Mouse (Mus musculus): ENCODE measurements around the gene Ece1. TPM values are rescaled to one million over a fixed set of nuclear protein-coding genes. Genes with fewer than 3 reads are reported as not detected.

Gene Ece1
- polyA plus RNA-seq, 1 experiment from 2014 or later = 11.2 TPM

GRCm38 (mm10) chr4:137926161-137926560 lies 64.1 kb downstream of the Ece1 start:
- no peaks in the 10 kb centered on the region for H3K9me3 ChIP-seq
- peaks cover 18% of the 10 kb centered on the region for H3K4me1 ChIP-seq
- H3K4me3 ChIP-seq = no peak overlapping the region
- no peak overlapping the region for H3K9ac ChIP-seq (replicated peaks)
- ATAC-seq (replicated peaks) = no peak
- no peaks in the 10 kb centered on the region for H3K36me3 ChIP-seq
- H3K4me2 ChIP-seq (replicated peaks) = no peak overlapping the region
- H3K27me3 ChIP-seq = no peaks in the 10 kb centered on the region
- no peak overlapping the region for H3K27ac ChIP-seq (replicated peaks)
- 65% methylated on average over 14 of the region's 14 CpGs for WGBS

- ATAC-seq (replicated peaks) = no peak
- Histone ChIP-seq H3K9ac (replicated peaks) (no peak overlapping the region), H3K4me2 (replicated peaks) (no peak overlapping the region), H3K27me3 (no peaks in the 10 kb centered on the region), H3K4me3 (no peak overlapping the region), H3K4me1 (peaks cover 26% of the 10 kb centered on the region), H3K9me3 (no peaks in the 10 kb centered on the region), H3K27ac (replicated peaks) (no peak overlapping the region), H3K36me3 (no peaks in the 10 kb centered on the region)
- 78% methylated on average over 7 of the region's 7 CpGs for WGBS
Observed at GRCm38 (mm10) chr4:137927136-137927535, 65.1 kb downstream of the Ece1 start.

- no peak overlapping the region for H3K4me2 ChIP-seq (replicated peaks)
- peaks cover 29% of the 10 kb centered on the region for H3K4me1 ChIP-seq
- H3K27ac ChIP-seq (replicated peaks) = no peak overlapping the region
- ATAC-seq (replicated peaks) = no peak
- WGBS = 91% methylated on average over 12 of the region's 12 CpGs
- H3K27me3 ChIP-seq = no peaks in the 10 kb centered on the region
- no peak overlapping the region for H3K9ac ChIP-seq (replicated peaks)
- no peak overlapping the region for H3K4me3 ChIP-seq
- no peaks in the 10 kb centered on the region for H3K9me3 ChIP-seq
- no peaks in the 10 kb centered on the region for H3K36me3 ChIP-seq
Observed at GRCm38 (mm10) chr4:137927741-137928535, 65.9 kb downstream of the Ece1 start.

- Histone ChIP-seq H3K36me3 (no peaks in the 10 kb centered on the region), H3K27ac (replicated peaks) (no peak overlapping the region), H3K4me3 (no peak overlapping the region), H3K4me1 (peaks cover 29% of the 10 kb centered on the region), H3K27me3 (no peaks in the 10 kb centered on the region), H3K4me2 (replicated peaks) (no peak overlapping the region), H3K9ac (replicated peaks) (no peak overlapping the region), H3K9me3 (no peaks in the 10 kb centered on the region)
- WGBS = 100% methylated on average over 1 of the region's 1 CpGs
- no peak for ATAC-seq (replicated peaks)
Observed at GRCm38 (mm10) chr4:137928813-137929212, 66.8 kb downstream of the Ece1 start.

- H3K4me1 ChIP-seq = peaks cover 29% of the 10 kb centered on the region
- no peak for ATAC-seq (replicated peaks)
- H3K9me3 ChIP-seq = no peaks in the 10 kb centered on the region
- WGBS = 75% methylated on average over 15 of the region's 15 CpGs
- no peak overlapping the region for H3K4me2 ChIP-seq (replicated peaks)
- no peaks in the 10 kb centered on the region for H3K27me3 ChIP-seq
- H3K27ac ChIP-seq (replicated peaks) = no peak overlapping the region
- no peak overlapping the region for H3K9ac ChIP-seq (replicated peaks)
- 0 out of 2 replicates have a peak, but pooled peaks cover 2% of the 10 kb centered on the region for H3K36me3 ChIP-seq
- no peak overlapping the region for H3K4me3 ChIP-seq
Observed at GRCm38 (mm10) chr4:137929341-137930016, 67.4 kb downstream of the Ece1 start.

GRCm38 (mm10) chr4:137930500-137931008 lies 68.5 kb downstream of the Ece1 start:
- peak overlapping the region; percentile 77 for H3K27ac ChIP-seq (replicated peaks)
- H3K36me3 ChIP-seq = 0 out of 2 replicates have a peak, but pooled peaks cover 7% of the 10 kb centered on the region
- H3K4me1 ChIP-seq = peaks cover 21% of the 10 kb centered on the region
- WGBS = 6% methylated on average over 9 of the region's 9 CpGs
- peak; percentile 44; the same call in 1 of the 2 replicates for ATAC-seq (replicated peaks)
- no peak overlapping the region for H3K4me3 ChIP-seq
- H3K9me3 ChIP-seq = no peaks in the 10 kb centered on the region
- H3K27me3 ChIP-seq = no peaks in the 10 kb centered on the region
- peak overlapping the region; percentile 21; the same call in 1 of the 2 replicates for H3K4me2 ChIP-seq (replicated peaks)
- H3K9ac ChIP-seq (replicated peaks) = no peak overlapping the region

- Histone ChIP-seq H3K27me3 (no peaks in the 10 kb centered on the region), H3K4me2 (replicated peaks) (peak overlapping the region; percentile 21; the same call in 1 of the 2 replicates), H3K9me3 (no peaks in the 10 kb centered on the region), H3K4me3 (no peak overlapping the region), H3K4me1 (peaks cover 21% of the 10 kb centered on the region), H3K9ac (replicated peaks) (0 out of 2 replicates have a peak overlapping the region, but pooled peaks have one; percentile 4), H3K27ac (replicated peaks) (peak overlapping the region; percentile 77), H3K36me3 (0 out of 2 replicates have a peak, but pooled peaks cover 7% of the 10 kb centered on the region)
- peak; percentile 64; the same call in 1 of the 2 replicates for ATAC-seq (replicated peaks)
- 11% methylated on average over 18 of the region's 18 CpGs for WGBS
Observed at GRCm38 (mm10) chr4:137931009-137931757, 69.1 kb downstream of the Ece1 start.

- Histone ChIP-seq H3K27ac (replicated peaks) (no peak overlapping the region), H3K9ac (replicated peaks) (no peak overlapping the region)
- 56% methylated on average over 6 of the region's 6 CpGs for WGBS
Observed at GRCm38 (mm10) chr4:137932554-137933178, 70.6 kb downstream of the Ece1 start.

GRCm38 (mm10) chr4:137933328-137933727 lies 71.3 kb downstream of the Ece1 start:
- Histone ChIP-seq H3K9ac (replicated peaks) (no peak overlapping the region), H3K36me3 (0 out of 2 replicates have a peak, but pooled peaks cover 7% of the 10 kb centered on the region), H3K4me3 (no peak overlapping the region), H3K9me3 (no peaks in the 10 kb centered on the region), H3K4me1 (peaks cover 21% of the 10 kb centered on the region), H3K27ac (replicated peaks) (no peak overlapping the region), H3K27me3 (no peaks in the 10 kb centered on the region), H3K4me2 (replicated peaks) (no peak overlapping the region)
- WGBS = 80% methylated on average over 5 of the region's 5 CpGs
- ATAC-seq (replicated peaks) = no peak

More at GRCm38 (mm10) chr4:137932554-137933178, 70.6 kb downstream of the Ece1 start:
- Histone ChIP-seq H3K27me3 (no peaks in the 10 kb centered on the region), H3K4me1 (peaks cover 21% of the 10 kb centered on the region), H3K4me3 (no peak overlapping the region), H3K4me2 (replicated peaks) (no peak overlapping the region), H3K9me3 (no peaks in the 10 kb centered on the region), H3K36me3 (0 out of 2 replicates have a peak, but pooled peaks cover 7% of the 10 kb centered on the region)
- ATAC-seq (replicated peaks) = no peak

GRCm38 (mm10) chr4:137936134-137936533 lies 74.1 kb downstream of the Ece1 start:
- 91% methylated on average over 4 of the region's 4 CpGs for WGBS
- H3K4me2 ChIP-seq (replicated peaks) = no peak overlapping the region
- 0 out of 2 replicates have a peak, but pooled peaks cover 7% of the 10 kb centered on the region for H3K36me3 ChIP-seq
- H3K27me3 ChIP-seq = no peaks in the 10 kb centered on the region
- no peak overlapping the region for H3K27ac ChIP-seq (replicated peaks)
- no peaks in the 10 kb centered on the region for H3K9me3 ChIP-seq
- H3K4me1 ChIP-seq = peaks cover 20% of the 10 kb centered on the region
- H3K9ac ChIP-seq (replicated peaks) = no peak overlapping the region
- no peak overlapping the region for H3K4me3 ChIP-seq
- no peak for ATAC-seq (replicated peaks)

GRCm38 (mm10) chr4:137940061-137940460 lies 78.0 kb downstream of the Ece1 start:
- Histone ChIP-seq H3K4me1 (peaks cover 25% of the 10 kb centered on the region), H3K27ac (replicated peaks) (no peak overlapping the region), H3K27me3 (no peaks in the 10 kb centered on the region), H3K9me3 (no peaks in the 10 kb centered on the region), H3K9ac (replicated peaks) (no peak overlapping the region), H3K36me3 (0 out of 2 replicates have a peak, but pooled peaks cover 5% of the 10 kb centered on the region), H3K4me3 (no peak overlapping the region), H3K4me2 (replicated peaks) (no peak overlapping the region)
- ATAC-seq (replicated peaks) = no peak
- WGBS = 55% methylated on average over 10 of the region's 10 CpGs

All from forebrain, embryonic 15.5 days (tissue).